Mouse (Mus musculus): ENCODE measurements around the gene Olfr1404. TPM values are rescaled to one million over a fixed set of nuclear protein-coding genes. Genes with fewer than 3 reads are reported as not detected.

Gene Olfr1404
- total RNA-seq (2014; rRNA removed; ENCODE audit: low replicate concordance) (not detected in 2 replicates), polyA plus RNA-seq (2015; fragmentation: Nextera tagmentation; extraction: Ambion mirVana) (not detected in 2 replicates)

DNA sequence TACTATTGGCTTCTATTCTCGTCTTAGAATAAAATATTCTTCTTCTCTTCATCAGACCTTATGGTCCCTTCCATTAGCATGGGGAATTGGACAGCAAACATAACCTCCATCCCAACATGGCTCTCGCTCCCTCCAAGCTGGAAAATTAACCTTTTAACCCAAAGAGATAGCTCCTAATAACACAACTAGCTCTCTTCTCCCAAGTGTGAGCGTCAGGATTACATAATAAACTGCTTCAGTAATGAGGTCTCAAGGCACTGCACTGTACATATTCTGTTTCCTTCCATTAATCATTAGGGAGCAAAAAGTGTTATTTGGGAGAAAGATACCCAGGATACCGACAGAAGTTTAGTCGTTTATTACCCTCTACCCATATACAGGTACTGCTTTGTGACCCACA is at the start of gene Olfr1404:
Gene Olfr1404 (plus strand): TSS at position 301 of the 400 bp plus-strand sequence.
- DNase-seq (ENCODE audit: low spot score) = no peak
- H3K36me3 ChIP-seq (replicated peaks; ENCODE audit: control insufficient read depth, insufficient read depth, low read length) = no peaks in the 10 kb centered on the region

DNA sequence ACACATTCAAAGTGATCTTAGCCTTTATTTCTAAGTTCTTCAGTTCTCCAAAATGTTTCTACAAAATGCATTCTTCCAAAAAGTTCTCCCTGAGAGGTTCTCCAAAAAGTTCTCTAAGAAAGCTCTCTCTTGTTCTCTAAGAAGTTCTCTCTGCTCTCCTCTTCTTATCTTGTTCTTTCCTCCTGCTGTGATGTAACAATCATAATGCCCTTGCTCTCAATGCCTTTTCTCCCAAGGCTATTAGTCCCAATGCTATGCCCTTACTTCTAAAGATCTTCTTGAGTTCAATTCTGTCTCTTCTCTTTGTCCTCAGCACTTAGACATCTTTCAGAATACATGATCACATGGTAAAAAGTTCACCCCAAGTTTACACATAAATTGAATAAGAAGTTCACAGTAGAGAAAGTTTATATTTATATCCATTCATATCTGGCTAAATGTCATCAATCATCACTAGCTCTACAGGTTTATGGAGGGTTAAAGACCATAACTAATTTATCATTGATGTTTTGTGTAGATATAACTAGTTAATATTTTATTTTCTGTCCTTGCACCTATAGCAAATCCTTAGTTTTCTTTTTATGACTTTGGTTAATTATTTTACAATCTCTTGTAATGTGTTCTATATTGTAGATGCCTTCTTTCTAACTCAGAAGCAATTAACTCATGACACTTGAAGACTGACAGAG is 37.9 kb upstream of the Olfr1404 start:
- H3K36me3 ChIP-seq (replicated peaks; ENCODE audit: control insufficient read depth, insufficient read depth, low read length) = no peaks in the 10 kb centered on the region
- DNase-seq (ENCODE audit: low spot score) = no peak
- ATAC-seq (ENCODE audit: insufficient read depth, low read depth) = no peak
- TF ChIP-seq CTCF (IDR thresholded peaks at IDR 0.05; ENCODE audit: low read depth) (no peak), EP300 (IDR thresholded peaks at IDR 0.05; ENCODE audit: low read depth) (no peak)
- H3K9ac ChIP-seq (replicated peaks; ENCODE audit: low read depth, low read length) = no peak overlapping the region
- H3K27me3 ChIP-seq (ENCODE audit: control insufficient read depth, insufficient read depth, low read length) = no peaks in the 10 kb centered on the region
- no peaks in the 10 kb centered on the region for H3K4me1 ChIP-seq (ENCODE audit: control insufficient read depth, insufficient read depth)
- no peak overlapping the region for H3K27ac ChIP-seq (ENCODE audit: low read depth)
- no peaks in the 10 kb centered on the region for H3K9me3 ChIP-seq (replicated peaks; ENCODE audit: control insufficient read depth, low read length)
- H3K4me3 ChIP-seq (ENCODE audit: low read depth, low read length) = no peak overlapping the region
- H3K4me2 ChIP-seq (ENCODE audit: low read depth, low read length) = no peak overlapping the region

More for the DNA sequence above, at the start of gene Olfr1404:
- no peak within 1 kb of the TSS for H3K4me2 ChIP-seq (ENCODE audit: low read depth, low read length)
- ATAC-seq (ENCODE audit: insufficient read depth, low read depth) = no peak
- no peak within 1 kb of the TSS for H3K4me3 ChIP-seq (ENCODE audit: low read depth, low read length)
- no peak within 1 kb of the TSS for H3K27ac ChIP-seq (ENCODE audit: low read depth)
- TF ChIP-seq EP300 (IDR thresholded peaks at IDR 0.05; ENCODE audit: low read depth) (no peak), CTCF (IDR thresholded peaks at IDR 0.05; ENCODE audit: low read depth) (no peak)
- H3K27me3 ChIP-seq (ENCODE audit: control insufficient read depth, insufficient read depth, low read length) = no peaks in the 10 kb centered on the region
- WGBS = 71% methylated on average over 5 of the region's 5 CpGs
- H3K4me1 ChIP-seq (ENCODE audit: control insufficient read depth, insufficient read depth) = no peaks in the 10 kb centered on the region
- H3K9ac ChIP-seq (replicated peaks; ENCODE audit: low read depth, low read length) = no peak within 1 kb of the TSS
- no peaks in the 10 kb centered on the region for H3K9me3 ChIP-seq (replicated peaks; ENCODE audit: control insufficient read depth, low read length)

DNA sequence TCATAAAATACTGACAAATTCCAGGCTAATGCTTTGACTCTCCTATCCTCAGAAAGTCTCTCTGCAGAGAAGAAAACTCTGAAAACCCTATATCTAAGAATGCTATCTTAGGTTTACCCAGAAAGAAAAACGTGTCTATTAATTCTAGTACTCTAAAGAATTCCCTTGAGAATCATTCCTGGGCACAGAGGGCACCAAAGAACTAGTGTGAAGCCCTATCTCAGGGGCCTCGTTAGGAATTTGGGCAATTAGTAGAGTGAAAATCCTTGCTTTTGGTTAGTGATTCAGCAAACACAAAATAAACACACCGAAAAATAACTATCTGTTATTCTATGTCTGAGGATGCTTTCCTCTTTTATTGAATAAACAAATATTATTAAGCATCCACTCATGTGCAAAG is 21.7 kb upstream of the Olfr1404 start, which contains the start of gene Olfr1406:
Gene Olfr1406 (minus strand): TSS at position 101 of the 400 bp plus-strand sequence.
- no peak within 1 kb of the TSS for H3K27ac ChIP-seq (ENCODE audit: low read depth)
- H3K27me3 ChIP-seq (ENCODE audit: control insufficient read depth, insufficient read depth, low read length) = no peaks in the 10 kb centered on the region
- no peak within 1 kb of the TSS for H3K4me2 ChIP-seq (ENCODE audit: low read depth, low read length)
- TF ChIP-seq EP300 (IDR thresholded peaks at IDR 0.05; ENCODE audit: low read depth) (no peak), CTCF (IDR thresholded peaks at IDR 0.05; ENCODE audit: low read depth) (no peak)
- H3K4me1 ChIP-seq (ENCODE audit: control insufficient read depth, insufficient read depth) = no peaks in the 10 kb centered on the region
- no peak for DNase-seq (ENCODE audit: low spot score)
- ATAC-seq (ENCODE audit: insufficient read depth, low read depth) = no peak
- H3K9me3 ChIP-seq (replicated peaks; ENCODE audit: control insufficient read depth, low read length) = no peaks in the 10 kb centered on the region
- no peaks in the 10 kb centered on the region for H3K36me3 ChIP-seq (replicated peaks; ENCODE audit: control insufficient read depth, insufficient read depth, low read length)
- WGBS = 44% methylated on average over 3 of the region's 3 CpGs
- H3K4me3 ChIP-seq (ENCODE audit: low read depth, low read length) = no peak within 1 kb of the TSS
- no peak within 1 kb of the TSS for H3K9ac ChIP-seq (replicated peaks; ENCODE audit: low read depth, low read length)

DNA sequence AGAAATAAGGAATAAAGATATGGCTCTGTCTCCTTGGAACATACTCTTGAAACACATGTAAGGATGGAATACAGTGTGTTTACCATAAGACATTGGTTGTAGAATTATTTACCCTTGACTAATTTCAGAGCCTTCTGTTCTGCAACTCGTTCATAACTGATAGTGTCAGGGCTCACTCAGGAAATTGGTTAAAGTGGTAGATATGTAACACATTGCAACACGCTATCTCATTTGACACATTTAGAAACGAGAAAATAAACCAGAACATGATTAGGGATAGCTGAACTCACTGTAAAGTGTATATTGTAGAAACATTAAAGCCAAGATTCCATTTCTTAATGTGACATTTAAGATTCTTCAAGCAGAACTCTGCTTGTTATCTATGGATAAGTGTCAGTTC is 20.1 kb upstream of the Olfr1404 start:
- ATAC-seq (ENCODE audit: insufficient read depth, low read depth) = no peak
- Histone ChIP-seq H3K27me3 (ENCODE audit: control insufficient read depth, insufficient read depth, low read length) (no peaks in the 10 kb centered on the region), H3K27ac (ENCODE audit: low read depth) (no peak overlapping the region), H3K36me3 (replicated peaks; ENCODE audit: control insufficient read depth, insufficient read depth, low read length) (no peaks in the 10 kb centered on the region), H3K9me3 (replicated peaks; ENCODE audit: control insufficient read depth, low read length) (no peaks in the 10 kb centered on the region), H3K4me2 (ENCODE audit: low read depth, low read length) (no peak overlapping the region), H3K9ac (replicated peaks; ENCODE audit: low read depth, low read length) (no peak overlapping the region), H3K4me1 (ENCODE audit: control insufficient read depth, insufficient read depth) (no peaks in the 10 kb centered on the region), H3K4me3 (ENCODE audit: low read depth, low read length) (no peak overlapping the region)
- TF ChIP-seq CTCF (IDR thresholded peaks at IDR 0.05; ENCODE audit: low read depth) (no peak), EP300 (IDR thresholded peaks at IDR 0.05; ENCODE audit: low read depth) (no peak)
- DNase-seq (ENCODE audit: low spot score) = no peak
- whole genome bisulfite sequencing = 26% methylated on average over 3 of the region's 3 CpGs

DNA sequence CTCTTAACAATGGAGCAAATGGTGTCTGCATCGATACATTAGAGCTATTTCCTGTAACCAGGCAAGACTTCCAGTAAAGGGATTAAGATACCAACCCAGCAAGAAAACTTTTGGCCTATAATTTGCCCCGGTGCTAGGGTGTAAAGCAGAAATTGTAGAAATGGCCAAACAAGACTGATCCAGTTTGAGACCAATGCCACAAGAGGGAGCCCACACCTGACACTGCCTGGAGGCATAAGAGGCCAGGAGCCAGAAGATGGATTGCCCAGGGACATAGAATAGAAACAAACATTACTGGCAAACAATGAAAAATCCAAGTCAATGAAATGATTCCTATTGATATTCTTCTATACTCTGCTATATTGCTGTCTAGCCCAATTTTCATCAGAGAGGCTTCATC is 15.8 kb upstream of the Olfr1404 start:
- TF ChIP-seq EP300 (IDR thresholded peaks at IDR 0.05; ENCODE audit: low read depth) = no peak
- TF ChIP-seq CTCF (IDR thresholded peaks at IDR 0.05; ENCODE audit: low read depth) = no peak
- DNase-seq (ENCODE audit: low spot score) = no peak
- no peak overlapping the region for H3K4me3 ChIP-seq (ENCODE audit: low read depth, low read length)
- no peak for ATAC-seq (ENCODE audit: insufficient read depth, low read depth)
- H3K9me3 ChIP-seq (replicated peaks; ENCODE audit: control insufficient read depth, low read length) = no peaks in the 10 kb centered on the region
- no peaks in the 10 kb centered on the region for H3K36me3 ChIP-seq (replicated peaks; ENCODE audit: control insufficient read depth, insufficient read depth, low read length)
- no peak overlapping the region for H3K27ac ChIP-seq (ENCODE audit: low read depth)
- no peak overlapping the region for H3K9ac ChIP-seq (replicated peaks; ENCODE audit: low read depth, low read length)
- no peaks in the 10 kb centered on the region for H3K4me1 ChIP-seq (ENCODE audit: control insufficient read depth, insufficient read depth)
- WGBS = 64% methylated on average over 2 of the region's 2 CpGs
- no peak overlapping the region for H3K4me2 ChIP-seq (ENCODE audit: low read depth, low read length)
- no peaks in the 10 kb centered on the region for H3K27me3 ChIP-seq (ENCODE audit: control insufficient read depth, insufficient read depth, low read length)

DNA sequence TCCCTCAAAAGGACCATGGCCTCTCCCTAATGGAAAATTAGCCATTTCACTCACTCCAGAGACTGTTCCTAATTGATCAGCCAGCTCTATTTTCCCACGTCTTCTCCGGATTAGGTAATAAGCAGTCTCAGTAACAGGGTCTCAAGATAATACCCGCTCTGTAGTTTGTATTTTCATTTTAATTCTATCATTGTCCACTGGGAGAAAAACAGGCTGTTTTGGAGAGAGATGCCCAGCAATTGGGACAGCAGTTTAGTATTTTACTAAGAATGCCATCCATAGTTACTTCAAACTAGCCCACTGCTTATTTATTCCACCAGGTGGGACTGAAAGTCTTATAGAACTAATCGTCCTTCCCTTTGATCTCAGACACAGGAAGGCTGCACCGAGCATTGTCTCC is 14.7 kb upstream of the Olfr1404 start, which contains the start of gene Olfr218:
Gene Olfr218 (plus strand): TSS at position 301 of the 400 bp plus-strand sequence.
- 69% methylated on average over 5 of the region's 5 CpGs for WGBS
- no peaks in the 10 kb centered on the region for H3K27me3 ChIP-seq (ENCODE audit: control insufficient read depth, insufficient read depth, low read length)
- H3K9me3 ChIP-seq (replicated peaks; ENCODE audit: control insufficient read depth, low read length) = no peaks in the 10 kb centered on the region
- no peak within 1 kb of the TSS for H3K27ac ChIP-seq (ENCODE audit: low read depth)
- ATAC-seq (ENCODE audit: insufficient read depth, low read depth) (no peak), DNase-seq (ENCODE audit: low spot score) (no peak)
- no peaks in the 10 kb centered on the region for H3K4me1 ChIP-seq (ENCODE audit: control insufficient read depth, insufficient read depth)
- no peak within 1 kb of the TSS for H3K4me2 ChIP-seq (ENCODE audit: low read depth, low read length)
- TF ChIP-seq EP300 (IDR thresholded peaks at IDR 0.05; ENCODE audit: low read depth) (no peak), CTCF (IDR thresholded peaks at IDR 0.05; ENCODE audit: low read depth) (no peak)
- no peaks in the 10 kb centered on the region for H3K36me3 ChIP-seq (replicated peaks; ENCODE audit: control insufficient read depth, insufficient read depth, low read length)
- no peak within 1 kb of the TSS for H3K9ac ChIP-seq (replicated peaks; ENCODE audit: low read depth, low read length)
- no peak within 1 kb of the TSS for H3K4me3 ChIP-seq (ENCODE audit: low read depth, low read length)
